Mouse (Mus musculus) stomach, postnatal 0 days (tissue): ENCODE data around the gene Gnaz.

Experiments
- CTCF ChIP-seq: IDR thresholded peaks from 2 replicates; pipeline ENCODE4 v1.5.1; 2016; ENCODE audit warnings: antibody characterized with exemption, low read depth, mild to moderate bottlenecking, moderate library complexity
- EP300 ChIP-seq: optimal IDR thresholded peaks from 2 replicates; pipeline ENCODE3; 2016; ENCODE audit warnings: antibody characterized with exemption

GRCm38 (mm10) chr10:75060843-75061235, 93.9 kb downstream of the Gnaz start:
- peak; percentile 2; the same call in 1 of the 2 replicates for TF ChIP-seq CTCF
- no peak for TF ChIP-seq EP300
